Mouse (Mus musculus) B cell, adult 2 months (primary cell): ENCODE data around the gene Btbd35f26.
"Not testable (repeated sequence)": the region's sequence is repeated elsewhere in the genome, so short reads cannot be mapped to it uniquely, and the experiment has no call there.

Experiments used
- DNase-seq, 2 experiments: peaks; one replicate each; pipeline ENCODE4 v3.0.0; 2022

Gene Btbd35f26

DNA sequence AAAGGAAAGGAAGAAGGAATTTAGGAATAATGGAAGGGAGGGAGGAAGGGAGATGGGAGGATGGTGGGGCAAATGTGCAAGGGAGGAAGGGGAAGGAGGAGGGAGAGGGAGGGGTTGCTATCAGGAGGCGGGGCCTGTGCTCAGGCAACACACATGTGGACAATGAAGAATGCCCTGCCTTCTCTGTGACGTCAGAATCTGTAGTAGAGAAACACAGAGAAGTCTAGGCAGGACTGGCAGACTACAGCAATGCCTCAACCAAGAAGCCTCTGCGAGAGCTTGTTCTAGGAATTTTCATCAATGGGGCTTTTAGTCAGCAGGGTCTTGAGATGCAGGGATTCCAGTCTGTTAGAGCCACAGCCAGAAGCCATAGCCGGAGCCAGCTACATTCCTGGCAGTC is at the start of gene Btbd35f26:
Btbd35f26 (plus strand) TSS at position 301 of the 400 bp plus-strand sequence.
- DNase-seq: not testable (repeated sequence)

DNA sequence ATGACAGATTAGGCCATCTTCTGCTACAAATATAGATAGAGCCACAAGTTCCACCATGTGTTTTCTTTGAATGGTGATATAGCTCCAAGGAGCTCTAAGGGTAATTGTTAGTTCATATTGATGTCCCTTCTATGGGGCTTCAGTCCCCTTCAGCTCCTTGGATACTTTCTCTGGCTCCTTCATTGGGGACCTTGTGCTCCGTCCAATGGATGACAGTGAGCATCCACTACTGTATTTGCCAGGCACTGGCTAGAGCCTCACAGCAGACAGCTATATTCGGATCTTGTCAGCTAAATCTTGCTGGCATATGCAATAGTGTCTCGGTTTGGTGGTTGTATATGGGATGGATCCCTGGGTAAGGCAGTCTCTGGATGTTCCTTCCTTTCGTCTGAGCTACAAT is 5.7 kb downstream of the Btbd35f26 start:
- DNase-seq: peak in 1 of 2 experiments; percentile 3

DNA sequence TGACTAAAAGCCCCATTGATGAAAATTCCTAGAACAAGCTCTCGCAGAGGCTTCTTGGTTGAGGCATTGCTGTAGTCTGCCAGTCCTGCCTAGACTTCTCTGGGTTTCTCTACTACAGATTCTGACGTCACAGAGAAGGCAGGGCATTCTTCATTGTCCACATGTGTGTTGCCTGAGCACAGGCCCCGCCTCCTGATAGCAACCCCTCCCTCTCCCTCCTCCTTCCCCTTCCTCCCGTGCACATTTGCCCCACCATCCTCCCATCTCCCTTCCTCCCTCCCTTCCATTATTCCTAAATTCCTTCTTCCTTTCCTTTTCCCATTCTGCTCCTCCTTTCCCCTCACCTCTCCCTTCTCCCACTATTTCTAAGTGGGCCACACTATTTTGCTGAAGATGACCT is 47.6 kb downstream of the Btbd35f26 start, which contains the start of gene Btbd35f19:
Btbd35f19 (minus strand) TSS at position 101 of the 400 bp plus-strand sequence.
- DNase-seq: not testable (repeated sequence)
